Mouse (Mus musculus): ENCODE measurements around the gene Rps6kb1. TPM values are rescaled to one million over a fixed set of nuclear protein-coding genes. Genes with fewer than 3 reads are reported as not detected.
A peak's percentile ranks its signal among the peaks of the same experiment; 100 is the strongest.

The Rps6kb1 gene
- polyA plus RNA-seq, 1 experiment from 2014 or later = 58.8 TPM

- Histone ChIP-seq H3K9ac (no peak overlapping the region), H3K36me3 (ENCODE audit: insufficient read depth) (no peaks in the 10 kb centered on the region), H3K27ac (ENCODE audit: low read depth) (0 out of 2 replicates have a peak overlapping the region, but pooled peaks have one; percentile 2), H3K27me3 (ENCODE audit: insufficient read depth, low read length) (no peaks in the 10 kb centered on the region), H3K4me2 (peak overlapping the region; percentile 63; the same call in 1 of the 2 replicates), H3K4me3 (ENCODE audit: low read depth, low read length) (0 out of 2 replicates have a peak overlapping the region, but pooled peaks have one; percentile 37), H3K4me1 (ENCODE audit: insufficient read depth) (peaks cover 10% of the 10 kb centered on the region; the same call in 1 of the 2 replicates), H3K9me3 (ENCODE audit: low read depth, low read length) (no peaks in the 10 kb centered on the region)
- no peak for DNase-seq
- no peak for ATAC-seq (ENCODE audit: insufficient read depth)
- no peak for TF ChIP-seq CTCF (IDR thresholded peaks at IDR 0.05; ENCODE audit: low read depth)
- 71% methylated on average over 14 of the region's 14 CpGs for WGBS
Observed at GRCm38 (mm10) chr11:86583990-86584897, 39.6 kb upstream of the Rps6kb1 start.

GRCm38 (mm10) chr11:86583313-86583825, 38.8 kb upstream of the Rps6kb1 start:
- H3K4me3 ChIP-seq (ENCODE audit: low read depth, low read length) = no peak overlapping the region
- ATAC-seq (ENCODE audit: insufficient read depth) (no peak), DNase-seq (no peak)
- no peaks in the 10 kb centered on the region for H3K9me3 ChIP-seq (ENCODE audit: low read depth, low read length)
- H3K4me1 ChIP-seq (ENCODE audit: insufficient read depth) = peaks cover 18% of the 10 kb centered on the region; the same call in 1 of the 2 replicates
- H3K36me3 ChIP-seq (ENCODE audit: insufficient read depth) = no peaks in the 10 kb centered on the region
- TF ChIP-seq CTCF (IDR thresholded peaks at IDR 0.05; ENCODE audit: low read depth) = no peak
- no peak overlapping the region for H3K27ac ChIP-seq (ENCODE audit: low read depth)
- H3K4me2 ChIP-seq = no peak overlapping the region
- 88% methylated on average over 3 of the region's 3 CpGs for WGBS
- no peaks in the 10 kb centered on the region for H3K27me3 ChIP-seq (ENCODE audit: insufficient read depth, low read length)
- no peak overlapping the region for H3K9ac ChIP-seq

GRCm38 (mm10) chr11:86582543-86583260, 38.1 kb upstream of the Rps6kb1 start:
- TF ChIP-seq CTCF (IDR thresholded peaks at IDR 0.05; ENCODE audit: low read depth) = no peak
- Histone ChIP-seq H3K27ac (ENCODE audit: low read depth) (no peak overlapping the region), H3K9me3 (ENCODE audit: low read depth, low read length) (no peaks in the 10 kb centered on the region), H3K27me3 (ENCODE audit: insufficient read depth, low read length) (no peaks in the 10 kb centered on the region), H3K36me3 (ENCODE audit: insufficient read depth) (no peaks in the 10 kb centered on the region), H3K4me3 (ENCODE audit: low read depth, low read length) (no peak overlapping the region), H3K9ac (no peak overlapping the region), H3K4me1 (ENCODE audit: insufficient read depth) (peaks cover 20% of the 10 kb centered on the region; the same call in 1 of the 2 replicates), H3K4me2 (no peak overlapping the region)
- WGBS = 87% methylated on average over 7 of the region's 7 CpGs
- ATAC-seq (ENCODE audit: insufficient read depth) (no peak), DNase-seq (no peak)

- 74% methylated on average over 12 of the region's 12 CpGs for WGBS
- Histone ChIP-seq H3K4me2 (peak overlapping the region; percentile 44; the same call in 1 of the 2 replicates), H3K9ac (no peak overlapping the region), H3K36me3 (ENCODE audit: insufficient read depth) (no peaks in the 10 kb centered on the region), H3K4me1 (ENCODE audit: insufficient read depth) (peaks cover 24% of the 10 kb centered on the region; the same call in 1 of the 2 replicates), H3K27ac (ENCODE audit: low read depth) (peak overlapping the region; percentile 80), H3K4me3 (ENCODE audit: low read depth, low read length) (no peak overlapping the region), H3K27me3 (ENCODE audit: insufficient read depth, low read length) (no peaks in the 10 kb centered on the region), H3K9me3 (ENCODE audit: low read depth, low read length) (no peaks in the 10 kb centered on the region)
- DNase-seq (no peak), ATAC-seq (ENCODE audit: insufficient read depth) (no peak)
- TF ChIP-seq CTCF (IDR thresholded peaks at IDR 0.05; ENCODE audit: low read depth) = no peak
Observed at GRCm38 (mm10) chr11:86581943-86582542, 37.4 kb upstream of the Rps6kb1 start.

GRCm38 (mm10) chr11:86581250-86581753, 36.7 kb upstream of the Rps6kb1 start:
- Histone ChIP-seq H3K9ac (peak overlapping the region; percentile 1; the same call in 1 of the 2 replicates), H3K27me3 (ENCODE audit: insufficient read depth, low read length) (no peaks in the 10 kb centered on the region), H3K4me3 (ENCODE audit: low read depth, low read length) (no peak overlapping the region), H3K4me2 (peak overlapping the region; percentile 44), H3K4me1 (ENCODE audit: insufficient read depth) (peaks cover 26% of the 10 kb centered on the region; the same call in 1 of the 2 replicates), H3K27ac (ENCODE audit: low read depth) (peak overlapping the region; percentile 80), H3K36me3 (ENCODE audit: insufficient read depth) (no peaks in the 10 kb centered on the region), H3K9me3 (ENCODE audit: low read depth, low read length) (no peaks in the 10 kb centered on the region)
- peak; percentile 70 for DNase-seq
- TF ChIP-seq CTCF (IDR thresholded peaks at IDR 0.05; ENCODE audit: low read depth) = no peak
- WGBS = 25% methylated on average over 11 of the region's 11 CpGs
- peak; percentile 43 for ATAC-seq (ENCODE audit: insufficient read depth)

- peak overlapping the region; percentile 44; the same call in 1 of the 2 replicates for H3K4me2 ChIP-seq
- ATAC-seq (ENCODE audit: insufficient read depth) (no peak; the same call in 1 of the 2 replicates), DNase-seq (no peak)
- 75% methylated on average over 9 of the region's 9 CpGs for WGBS
- H3K4me3 ChIP-seq (ENCODE audit: low read depth, low read length) = no peak overlapping the region
- H3K27ac ChIP-seq (ENCODE audit: low read depth) = peak overlapping the region; percentile 47; the same call in 1 of the 2 replicates
- H3K36me3 ChIP-seq (ENCODE audit: insufficient read depth) = no peaks in the 10 kb centered on the region
- H3K9me3 ChIP-seq (ENCODE audit: low read depth, low read length) = no peaks in the 10 kb centered on the region
- no peaks in the 10 kb centered on the region for H3K27me3 ChIP-seq (ENCODE audit: insufficient read depth, low read length)
- no peak overlapping the region for H3K9ac ChIP-seq
- peaks cover 24% of the 10 kb centered on the region; the same call in 1 of the 2 replicates for H3K4me1 ChIP-seq (ENCODE audit: insufficient read depth)
- no peak for TF ChIP-seq CTCF (IDR thresholded peaks at IDR 0.05; ENCODE audit: low read depth)
Observed at GRCm38 (mm10) chr11:86580319-86581113, 35.9 kb upstream of the Rps6kb1 start.
